Mouse (Mus musculus) mouse embryonic stem cell (cell line): ENCODE measurements around the gene Dolk.

Experiments used
- in situ Hi-C, 2 experiments: fragments of 300-500 bp; cut with MboI; formaldehyde crosslinking; loops; 1 replicate in 1 of 2; 3 replicates in 1 of 2; pipeline ENCODE4 v1.14.3; 2019 to 2020; ENCODE audit warnings: low sequenced_read_pairs in 2 of 2, low pct_unique_long_range_greater_than_20kb in 1 of 2, mixed read lengths in 1 of 2; ENCODE audit not compliant: unreplicated experiment in 1 of 2

Gene Dolk

GRCm38 (mm10) chr2:30286192-30287026 is at the start of gene Dolk, which contains the start of gene Nup188:
Gene Dolk, minus strand, starts transcription at chr2:30286334.
Gene Nup188, plus strand, starts transcription at chr2:30286397.
- in situ Hi-C loops = no loop called here

GRCm38 (mm10) chr2:30335324-30335723 is 49.2 kb upstream of the Dolk start:
- in situ Hi-C loops = no loop called here

GRCm38 (mm10) chr2:30328791-30329190 is 42.7 kb upstream of the Dolk start:
- in situ Hi-C loops = no loop called here

GRCm38 (mm10) chr2:30327276-30327675 is 41.1 kb upstream of the Dolk start:
- in situ Hi-C loops = no loop called here

GRCm38 (mm10) chr2:30325296-30325695 is 39.2 kb upstream of the Dolk start:
- in situ Hi-C loops = no loop called here

GRCm38 (mm10) chr2:30323111-30323510 is 37.0 kb upstream of the Dolk start:
- in situ Hi-C loops = loop anchor here in 1 of 2 experiments (25.0 kb wide), 1 partner anchor 311 kb away; no protein-coding TSS in a partner anchor

GRCm38 (mm10) chr2:30319260-30319659 is 33.1 kb upstream of the Dolk start:
- in situ Hi-C loops = loop anchor here in 1 of 2 experiments (25.0 kb wide), 1 partner anchor 307 kb away; no protein-coding TSS in a partner anchor

- in situ Hi-C loops = loop anchor here in 1 of 2 experiments (25.0 kb wide), 1 partner anchor 305 kb away; no protein-coding TSS in a partner anchor
Observed at GRCm38 (mm10) chr2:30316955-30317354, 30.8 kb upstream of the Dolk start.

GRCm38 (mm10) chr2:30316136-30316535 is 30.0 kb upstream of the Dolk start:
- in situ Hi-C loops = loop anchor here in 1 of 2 experiments (25.0 kb wide), 1 partner anchor 304 kb away; no protein-coding TSS in a partner anchor

GRCm38 (mm10) chr2:30311481-30311880 is 25.3 kb upstream of the Dolk start:
- in situ Hi-C loops = loop anchor here in 1 of 2 experiments (25.0 kb wide), 1 partner anchor 299 kb away; no protein-coding TSS in a partner anchor

- in situ Hi-C loops = loop anchor here (10.0 to 25.0 kb wide), 2 partner anchors 297 to 415 kb away; no protein-coding TSS in a partner anchor
Observed at GRCm38 (mm10) chr2:30309351-30309750, 23.2 kb upstream of the Dolk start.

GRCm38 (mm10) chr2:30306087-30306486 is 20.0 kb upstream of the Dolk start:
- in situ Hi-C loops = loop anchor here (10.0 to 25.0 kb wide), 2 partner anchors 294 to 411 kb away; no protein-coding TSS in a partner anchor

- in situ Hi-C loops = loop anchor here (10.0 to 25.0 kb wide), 2 partner anchors 288 to 405 kb away; no protein-coding TSS in a partner anchor
Observed at GRCm38 (mm10) chr2:30299966-30300365, 13.8 kb upstream of the Dolk start.

GRCm38 (mm10) chr2:30299525-30299924 is 13.4 kb upstream of the Dolk start:
- in situ Hi-C loops = no loop called here

- in situ Hi-C loops = no loop called here
Observed at GRCm38 (mm10) chr2:30287027-30287373, 866 bp upstream of the Dolk start.

GRCm38 (mm10) chr2:30285416-30286181 is 535 bp downstream of the Dolk start:
- in situ Hi-C loops = no loop called here

- in situ Hi-C loops = no loop called here
Observed at GRCm38 (mm10) chr2:30285004-30285403, 1.1 kb downstream of the Dolk start.

- in situ Hi-C loops = loop anchor here in 1 of 2 experiments (5.0 kb wide), 1 partner anchor 91 kb away; no protein-coding TSS in a partner anchor
Observed at GRCm38 (mm10) chr2:30283193-30283592, 2.9 kb downstream of the Dolk start.

- in situ Hi-C loops = loop anchor here in 1 of 2 experiments (5.0 kb wide), 1 partner anchor 89 kb away; no protein-coding TSS in a partner anchor
Observed at GRCm38 (mm10) chr2:30281651-30282050, 4.5 kb downstream of the Dolk start.
